8 mouse cellular contexts compared by ENCODE assay signal in the genomic region with DNA sequence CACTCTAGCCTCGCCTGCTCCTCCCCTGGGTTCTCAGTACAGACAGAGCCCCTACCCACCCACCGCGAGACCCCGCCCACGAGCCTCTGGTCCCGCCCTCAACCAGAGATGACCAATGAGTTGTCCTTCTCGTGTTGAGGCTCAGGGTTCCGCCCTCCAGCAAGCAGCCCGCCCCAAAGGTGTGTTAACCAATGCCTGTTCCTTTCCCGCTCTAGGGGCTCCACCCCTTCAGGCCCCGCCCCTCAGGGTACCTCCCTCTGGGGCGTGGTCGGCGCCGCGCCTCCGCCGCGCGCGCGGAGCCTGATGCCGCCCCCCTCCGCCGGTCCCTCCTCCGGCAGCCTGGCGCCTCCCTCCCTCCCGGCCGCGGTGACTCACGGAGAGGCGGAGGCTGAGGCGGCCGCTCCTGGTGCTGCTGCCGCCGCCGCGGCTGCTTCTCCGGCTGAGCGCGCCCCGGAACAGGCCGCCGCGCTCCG. TPM values are rescaled to one million over a fixed set of nuclear protein-coding genes. Genes with fewer than 3 reads are reported as not detected.
DNase-seq lines count a peak whose midpoint lies in the region; ATAC-seq lines count a peak whose summit lies in the region.

TSS of gene Ctnnbip1 (plus strand) at position 369 of the 473 bp plus-strand sequence.

- peak; percentile 98 for ATAC-seq in common myeloid progenitor, adult 5-6 weeks (replicated peaks; ENCODE audit: low read depth, poor library complexity, severe bottlenecking)

- no peaks in the 10 kb centered on the region for H3K36me3 ChIP-seq in megakaryocyte, embryonic 14.5 days (replicated peaks; ENCODE audit: low read length)

- peak; percentile 99 for DNase-seq in ZHBTc4 (ENCODE audit: low read depth, low spot score)
- DNase-seq in gastrocnemius, adult 8-10 months (ENCODE audit: low spot score in 2 of 2): peak; percentile 97 to 98
- DNase-seq in hindlimb bud, embryonic 11.5 days (ENCODE audit: extremely low spot score, low read depth, low spot score): peak; percentile 82
- DNase-seq in left cerebral cortex, adult 8-10 months (ENCODE audit: low spot score in 2 of 2): peak; percentile 81 to 97
- peak; percentile 97 to 98 for DNase-seq in right cerebral cortex, postnatal 10 days (ENCODE audit: low spot score in 2 of 2)
- DNase-seq in urinary bladder, postnatal 25 days (ENCODE audit: low spot score): peak; percentile 97

- peaks cover 6% of the 10 kb centered on the region; the same call in 1 of the 2 replicates for H3K9me3 ChIP-seq in megakaryocyte, embryonic 14.5 days

- H3K27me3 ChIP-seq in megakaryocyte, embryonic 14.5 days (replicated peaks): peaks cover 22% of the 10 kb centered on the region

- peak within 1 kb of the TSS; percentile 92 for H3K4me3 ChIP-seq in megakaryocyte, embryonic 14.5 days (replicated peaks)

- H3K4me1 ChIP-seq in megakaryocyte, embryonic 14.5 days: peaks cover 44% of the 10 kb centered on the region

RNA-seq across cellular contexts. Expression of gene Ctnnbip1, which starts in this region (rescaled TPM):
- 4.7 and 6.6 TPM in 2 replicates for total RNA-seq in common myeloid progenitor, adult 5-6 weeks (2017)
- total RNA-seq in gastrocnemius, adult 8-10 months (2022): 10 to 100 TPM; 16.3 to 22.2 (median 18.8) TPM
- total RNA-seq in left cerebral cortex, adult 8-10 months (2022): 10 to 100 TPM; 29.0 to 40.0 (median 33.0) TPM
- polyA plus RNA-seq in megakaryocyte, embryonic 14.5 days (2012; ENCODE audit: insufficient read depth, low replicate concordance): 1.0 and 14.5 TPM in 2 replicates

Comparison
In these comparisons a context has a peak if more than half of its experiments do, and no peak if none do; other contexts are left out.
1. Peak in every context shown above with its lines: DNase-seq, ATAC-seq and H3K4me3 ChIP-seq.